Mouse (Mus musculus): ENCODE results near the gene Etv6.
"Not testable (repeated sequence)": the region's sequence is repeated elsewhere in the genome, so short reads cannot be mapped to it uniquely, and the experiment has no call there.

Etv6 gene

GRCm38 (mm10) chr6:134035490-134036405, at the start of gene Etv6:
TSS of gene Etv6 (plus strand) at chr6:134035700.
- DNase-seq = peak; percentile 78

GRCm38 (mm10) chr6:133986161-133986560, 49.3 kb upstream of the Etv6 start:
- DNase-seq = no peak

- no peak for DNase-seq
Observed at GRCm38 (mm10) chr6:133987068-133987591, 48.4 kb upstream of the Etv6 start.

- DNase-seq = no peak
Observed at GRCm38 (mm10) chr6:133988011-133988410, 47.5 kb upstream of the Etv6 start.

- no peak for DNase-seq
Observed at GRCm38 (mm10) chr6:133997461-133997860, 38.0 kb upstream of the Etv6 start.

GRCm38 (mm10) chr6:133997935-133998334, 37.6 kb upstream of the Etv6 start:
- no peak for DNase-seq

- not testable (repeated sequence) for DNase-seq
Observed at GRCm38 (mm10) chr6:134014488-134015110, 20.9 kb upstream of the Etv6 start.

- no peak for DNase-seq
Observed at GRCm38 (mm10) chr6:134018807-134019206, 16.7 kb upstream of the Etv6 start.

GRCm38 (mm10) chr6:134020821-134021220, 14.7 kb upstream of the Etv6 start:
- DNase-seq = no peak

GRCm38 (mm10) chr6:134026264-134026663, 9.2 kb upstream of the Etv6 start:
- DNase-seq = no peak

GRCm38 (mm10) chr6:134027022-134027421, 8.5 kb upstream of the Etv6 start:
- no peak for DNase-seq

GRCm38 (mm10) chr6:134032451-134032850, 3.0 kb upstream of the Etv6 start:
- DNase-seq = no peak

- DNase-seq = no peak
Observed at GRCm38 (mm10) chr6:134034436-134034835, 1.1 kb upstream of the Etv6 start.

- DNase-seq = peak; percentile 75
Observed at GRCm38 (mm10) chr6:134034904-134035489, 503 bp upstream of the Etv6 start.

GRCm38 (mm10) chr6:134036491-134036911, 1.0 kb downstream of the Etv6 start:
- DNase-seq = no peak

- DNase-seq = no peak
Observed at GRCm38 (mm10) chr6:134036951-134037431, 1.5 kb downstream of the Etv6 start.

- no peak for DNase-seq
Observed at GRCm38 (mm10) chr6:134037960-134038359, 2.5 kb downstream of the Etv6 start.

- DNase-seq = no peak
Observed at GRCm38 (mm10) chr6:134038881-134039280, 3.4 kb downstream of the Etv6 start.

- DNase-seq = no peak
Observed at GRCm38 (mm10) chr6:134039351-134039750, 3.9 kb downstream of the Etv6 start.

- no peak for DNase-seq
Observed at GRCm38 (mm10) chr6:134040312-134040711, 4.8 kb downstream of the Etv6 start.

GRCm38 (mm10) chr6:134041286-134041685, 5.8 kb downstream of the Etv6 start:
- DNase-seq = no peak

GRCm38 (mm10) chr6:134041916-134042315, 6.4 kb downstream of the Etv6 start:
- no peak for DNase-seq

- DNase-seq = no peak
Observed at GRCm38 (mm10) chr6:134043545-134043944, 8.0 kb downstream of the Etv6 start.
